Mouse (Mus musculus): ENCODE measurements around the gene Commd1.

- TF ChIP-seq CTCF (IDR thresholded peaks at IDR 0.05 in 2 of 3, conservative IDR thresholded peaks at IDR 0.05 in 1 of 3; ENCODE audit: control insufficient read depth in 1 of 3, insufficient read depth in 1 of 3, low read depth in 2 of 3, low read length in 3 of 3, poor library complexity in 1 of 3, severe bottlenecking in 1 of 3): no peak
- no peak for TF ChIP-seq RAD21 (IDR thresholded peaks at IDR 0.05; ENCODE audit: low read depth, low read length)
- TF ChIP-seq POLR2A (IDR thresholded peaks at IDR 0.05; ENCODE audit: control insufficient read depth in 1 of 2, insufficient read depth in 1 of 2, low read depth in 1 of 2, low read length in 2 of 2, poor library complexity in 1 of 2): no peak
- no peak for TF ChIP-seq USF1 (IDR thresholded peaks at IDR 0.05; ENCODE audit: low read depth, low read length)
- TF ChIP-seq BHLHE40 (IDR thresholded peaks at IDR 0.05; ENCODE audit: borderline replicate concordance, low read depth, low read length): no peak; the same call in 1 of the 2 replicates
- TF ChIP-seq GATA1 (IDR thresholded peaks at IDR 0.05; ENCODE audit: low read depth, low read length): peak; percentile 91
- TF ChIP-seq ZNF384 (IDR thresholded peaks at IDR 0.05; ENCODE audit: low read depth, low read length): no peak
- peak; percentile 71 to 78 for TF ChIP-seq EP300 (IDR thresholded peaks at IDR 0.05; ENCODE audit: low read depth in 1 of 2, low read length in 2 of 2)
- no peak for TF ChIP-seq MEF2A (IDR thresholded peaks at IDR 0.05; ENCODE audit: extremely low read depth, insufficient replicate concordance, low read depth, low read length, poor library complexity, severe bottlenecking)
- 0 out of 2 replicates have a peak, but pooled peaks have one; percentile 11 for TF ChIP-seq HCFC1 (IDR thresholded peaks at IDR 0.05; ENCODE audit: low read depth, low read length)
- no peak for TF ChIP-seq ZMIZ1 (IDR thresholded peaks at IDR 0.05; ENCODE audit: low read depth, low read length)
- no peak for TF ChIP-seq MYC (IDR thresholded peaks at IDR 0.05; ENCODE audit: low read depth, low read length)
Observed at GRCm38 (mm10) chr11:22876680-22877330, 105.4 kb downstream of the Commd1 start.
